Mouse (Mus musculus) heart, postnatal 0 days (tissue): ENCODE results near the gene Gpr165. TPM values are rescaled to one million over a fixed set of nuclear protein-coding genes. Genes with fewer than 3 reads are reported as not detected.

Experiments used
- ATAC-seq: fragments of 200-750 bp; cut with Nextera tagmentation; 2 replicates; pipeline ENCODE4 v1.8.0; 2017; ENCODE audit warnings: low read depth, moderate number of reproducible peaks, moderate library complexity; ENCODE audit not compliant: insufficient read depth
- DNase-seq: peaks from one replicate; pipeline ENCODE4 v3.0.0-alpha.2; 2016; ENCODE audit warnings: low spot score
- H3K27ac ChIP-seq: fragments of 300-500 bp; sonication (generic); 2 replicates; pipeline ENCODE4 v1.5.1; 2014; ENCODE audit warnings: low read depth, mild to moderate bottlenecking
- H3K27me3 ChIP-seq: fragments of 300-500 bp; sonication (generic); 2 replicates; pipeline ENCODE4 v1.6.1; 2014; ENCODE audit warnings: low read length, mixed read lengths; ENCODE audit not compliant: control insufficient read depth, insufficient read depth
- H3K36me3 ChIP-seq: fragments of 300-500 bp; sonication (generic); replicated peaks from 2 replicates; pipeline ENCODE4 v1.6.1; 2014; ENCODE audit warnings: low read length, mixed read lengths; ENCODE audit not compliant: control insufficient read depth, insufficient read depth
- H3K4me1 ChIP-seq: fragments of 300-500 bp; sonication (generic); 2 replicates; pipeline ENCODE4 v1.6.1; 2014; ENCODE audit warnings: antibody characterized with exemption; ENCODE audit not compliant: control insufficient read depth, insufficient read depth
- H3K4me2 ChIP-seq: fragments of 300-500 bp; sonication (generic); 2 replicates; pipeline ENCODE4 v1.6.1; 2014; ENCODE audit warnings: low read depth, mild to moderate bottlenecking, low read length, moderate library complexity
- H3K4me3 ChIP-seq: fragments of 300-500 bp; sonication (generic); 2 replicates; pipeline ENCODE4 v1.5.1; 2014; ENCODE audit warnings: low read depth, low read length
- H3K9ac ChIP-seq: fragments of 300-500 bp; sonication (generic); replicated peaks from 2 replicates; pipeline ENCODE4 v1.6.1; 2014; ENCODE audit warnings: low read depth, low read length, mixed read lengths
- H3K9me3 ChIP-seq: fragments of 300-500 bp; sonication (generic); replicated peaks from 2 replicates; pipeline ENCODE4 v1.6.1; 2016; ENCODE audit warnings: low read length; ENCODE audit not compliant: control insufficient read depth
- CTCF ChIP-seq: IDR thresholded peaks from 2 replicates; pipeline ENCODE4 v1.5.1; 2016; ENCODE audit warnings: antibody characterized with exemption, control low read depth, low read depth
- EP300 ChIP-seq: IDR thresholded peaks from 2 replicates; pipeline ENCODE4 v1.6.1; 2016; ENCODE audit warnings: antibody characterized with exemption, low read depth
- WGBS: fragments of 180-500 bp; shearing (Covaris S2); extraction: QIAGEN DNeasy Blood & Tissue Kit; methylation state at CpG from one replicate; pipeline ENCODE4 v1.1.7; 2014; 5-methylcytosine and 5-hydroxymethylcytosine counted together
- polyA plus RNA-seq: library from polyadenylated mRNA; unstranded; fragments of >200 nt; fragmentation: Nextera tagmentation; extraction: Ambion mirVana; gene quantifications from 2 replicates; pipeline ENCODE4 v1.2.1, GENCODE M21; 2015
- total RNA-seq: library from RNA; depleted of rRNA; stranded (reverse); fragments of >200 nt; gene quantifications from 2 replicates; pipeline ENCODE4 v1.2.3, GENCODE M21; 2014; ENCODE audit warnings: low replicate concordance; rRNA removed

The Gpr165 gene
- total RNA-seq (0.62 and 1.3 TPM in 2 replicates), polyA plus RNA-seq (not detected in 2 replicates)

DNA sequence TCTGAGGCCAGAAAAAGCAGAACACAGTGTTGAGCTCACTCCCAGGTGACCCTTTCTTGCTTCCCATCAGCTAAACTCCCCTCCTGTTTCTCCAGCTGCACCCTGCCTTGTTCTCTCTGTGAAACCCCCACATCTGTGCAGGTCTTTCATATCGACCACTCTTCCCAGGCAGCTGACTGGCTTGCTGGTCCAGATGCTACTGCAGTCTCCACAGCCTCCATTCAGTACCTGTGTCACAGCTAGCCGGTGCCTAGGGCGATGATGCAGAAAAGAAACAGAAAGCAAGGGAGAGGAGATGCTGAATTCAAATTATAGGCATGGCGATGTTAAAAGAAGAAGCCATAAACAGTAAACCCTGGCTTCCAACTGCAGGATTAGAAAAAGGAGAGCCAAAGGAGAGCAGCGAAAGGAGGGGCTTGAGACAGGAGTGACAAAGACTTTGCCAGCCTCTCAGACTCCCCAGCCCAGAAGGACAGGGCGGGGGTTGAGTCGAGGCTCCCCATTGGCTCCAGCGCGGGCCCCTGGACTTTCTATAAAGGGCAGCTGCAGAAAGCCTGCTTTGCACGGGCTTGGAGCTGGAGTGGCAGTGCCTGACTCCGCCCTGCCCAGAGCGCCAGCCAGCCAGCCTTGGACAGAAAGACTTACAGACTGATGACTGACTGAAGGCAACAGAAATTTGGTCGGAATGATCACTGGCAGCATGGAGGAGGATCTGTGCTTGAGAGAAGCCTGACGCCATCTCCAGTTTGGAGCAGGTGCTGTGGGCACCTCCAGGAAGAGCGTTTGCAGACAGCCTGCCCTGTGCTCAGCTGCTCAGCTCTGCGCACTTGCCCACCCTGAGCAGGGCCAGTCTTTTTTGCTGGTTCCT lies at the start of gene Gpr165:
TSS of gene Gpr165 (plus strand) at position 535 of the 868 bp plus-strand sequence.
- no peaks in the 10 kb centered on the region for H3K9me3 ChIP-seq
- no peak within 1 kb of the TSS for H3K27ac ChIP-seq
- H3K27me3 ChIP-seq: no peaks in the 10 kb centered on the region
- ATAC-seq: peak; percentile 79
- H3K4me3 ChIP-seq: peak within 1 kb of the TSS; percentile 35
- peak within 1 kb of the TSS; percentile 60 for H3K4me2 ChIP-seq
- 22% methylated on average over 16 of the region's 16 CpGs for WGBS
- no peaks in the 10 kb centered on the region for H3K4me1 ChIP-seq
- TF ChIP-seq CTCF: no peak
- no peak for TF ChIP-seq EP300
- DNase-seq: peak; percentile 8
- no peaks in the 10 kb centered on the region for H3K36me3 ChIP-seq
- no peak within 1 kb of the TSS for H3K9ac ChIP-seq

DNA sequence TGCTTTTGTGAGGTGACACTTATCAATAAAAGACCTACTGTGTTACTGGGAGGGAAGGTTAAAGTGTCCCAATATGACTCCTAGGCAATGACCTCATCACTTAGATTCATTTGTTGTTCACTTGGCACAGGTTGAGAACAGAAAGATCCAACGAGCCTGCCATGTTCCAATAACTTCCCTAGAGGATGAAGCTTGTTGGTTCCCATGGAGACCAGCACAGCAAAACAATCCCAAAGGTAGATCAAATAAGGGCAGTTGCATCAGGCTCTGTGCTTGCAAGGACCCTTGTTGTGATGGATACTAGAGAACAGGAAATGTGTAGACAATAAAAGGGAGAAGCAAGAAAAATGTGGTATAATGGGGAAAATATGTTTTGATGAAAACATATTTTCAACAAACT lies 38.4 kb upstream of the Gpr165 start:
- Histone ChIP-seq H3K9ac (no peak overlapping the region), H3K4me3 (no peak overlapping the region), H3K27me3 (no peaks in the 10 kb centered on the region), H3K4me1 (no peaks in the 10 kb centered on the region), H3K9me3 (no peaks in the 10 kb centered on the region), H3K27ac (no peak overlapping the region), H3K4me2 (no peak overlapping the region), H3K36me3 (no peaks in the 10 kb centered on the region)
- DNase-seq (no peak), ATAC-seq (no peak)
- WGBS: 43% methylated on average over 1 of the region's 1 CpGs
- TF ChIP-seq EP300 (no peak), CTCF (no peak)
